ENCODE assay signal across 9 mouse cellular contexts in the genomic region with DNA sequence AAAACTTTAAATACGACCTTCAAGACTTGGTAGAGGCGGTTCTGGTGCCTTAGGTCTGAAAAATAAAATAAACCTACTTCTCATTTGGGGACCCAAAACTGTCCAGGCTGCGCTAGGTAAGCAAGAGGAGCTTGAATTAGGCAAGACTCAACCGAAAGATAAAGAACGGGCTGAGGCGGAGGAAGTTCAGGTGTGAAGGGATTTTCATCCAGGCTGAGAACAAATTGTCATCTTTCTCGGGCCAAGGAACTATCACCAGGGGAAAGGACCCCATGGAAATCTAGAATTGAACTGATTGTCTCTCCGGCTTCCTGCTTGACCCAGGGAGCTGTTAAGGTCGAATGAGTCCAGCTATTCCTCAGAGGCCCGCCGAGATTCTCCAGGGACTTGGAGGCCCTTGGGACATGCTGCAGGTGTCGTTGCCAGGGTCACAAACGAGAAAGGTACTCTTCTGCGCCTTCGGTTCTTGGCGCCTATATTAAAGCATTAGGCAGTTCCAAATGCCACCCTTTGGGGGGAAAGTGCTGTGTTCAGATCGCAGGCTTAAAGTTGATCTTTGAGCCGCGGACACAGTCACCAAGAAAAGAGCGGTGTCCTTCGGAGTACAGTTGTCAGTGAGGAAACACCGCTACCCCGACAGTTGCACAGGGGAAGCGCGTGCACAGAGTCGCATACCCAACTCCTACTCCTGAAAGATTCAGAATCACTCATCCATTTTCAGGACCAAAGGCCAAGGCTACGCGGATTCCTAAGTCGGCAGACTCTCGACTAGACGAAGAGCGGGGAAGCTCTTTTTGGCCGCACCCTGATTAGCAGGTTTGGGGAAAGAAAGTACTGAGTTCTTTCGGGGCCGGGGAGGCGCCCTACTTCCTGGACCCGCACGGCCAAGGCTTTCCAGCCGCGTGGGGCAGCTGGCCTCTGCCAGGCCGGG. TPM values are rescaled to one million over a fixed set of nuclear protein-coding genes. Genes with fewer than 3 reads are reported as not detected.
DNase-seq lines count a peak whose midpoint lies in the region; ATAC-seq lines count a peak whose summit lies in the region.
"Had no signal": no experiment of that assay in that cellular context is flagged by ENCODE, and none has a peak within 500 bp of the region (broad histone marks: within the 10 kb centered on the region; RNA-seq: fewer than 3 reads in every experiment).

No protein-coding gene starts in this region.

- H3K36me3 ChIP-seq in heart, embryonic 13.5 days = no peaks in the 10 kb centered on the region
- H3K36me3 ChIP-seq in hindbrain, embryonic 16.5 days (ENCODE audit: control insufficient read depth, insufficient read depth, low read length) = no peaks in the 10 kb centered on the region
- no peaks in the 10 kb centered on the region for H3K36me3 ChIP-seq in midbrain, embryonic 15.5 days (replicated peaks)

- H3K27ac ChIP-seq in heart, embryonic 13.5 days (replicated peaks) = no peak overlapping the region
- H3K27ac ChIP-seq in brown adipose tissue, adult 24 weeks (replicated peaks; ENCODE audit: low read depth, low read length) = no peak overlapping the region
- no peak overlapping the region for H3K27ac ChIP-seq in hindbrain, embryonic 16.5 days (ENCODE audit: low read depth, low read length)
- H3K27ac ChIP-seq in midbrain, embryonic 15.5 days = no peak overlapping the region

- H3K27me3 ChIP-seq in heart, embryonic 13.5 days (replicated peaks) = peaks cover 100% of the 10 kb centered on the region
- H3K27me3 ChIP-seq in hindbrain, embryonic 16.5 days (replicated peaks; ENCODE audit: control insufficient read depth, insufficient read depth, low read length) = peaks cover 61% of the 10 kb centered on the region
- peaks cover 84% of the 10 kb centered on the region for H3K27me3 ChIP-seq in midbrain, embryonic 15.5 days (replicated peaks)

- H3K4me3 ChIP-seq in heart, embryonic 13.5 days = peak overlapping the region; percentile 50
- 0 out of 2 replicates have a peak overlapping the region, but pooled peaks have one; percentile 16 for H3K4me3 ChIP-seq in brown adipose tissue, adult 24 weeks (ENCODE audit: insufficient read depth, low read depth, low read length)
- peak overlapping the region; percentile 34 for H3K4me3 ChIP-seq in hindbrain, embryonic 16.5 days (ENCODE audit: low read length)
- peak overlapping the region; percentile 27 for H3K4me3 ChIP-seq in midbrain, embryonic 15.5 days

- H3K4me2 ChIP-seq in heart, embryonic 13.5 days = peak overlapping the region; percentile 71
- peak overlapping the region; percentile 53 for H3K4me2 ChIP-seq in hindbrain, embryonic 16.5 days (ENCODE audit: low read length)
- peak overlapping the region; percentile 49 for H3K4me2 ChIP-seq in midbrain, embryonic 15.5 days

- DNase-seq in heart, postnatal 25 days (ENCODE audit: low spot score) = no peak
- no peak for DNase-seq in thymus, postnatal 0 days (ENCODE audit: low spot score)
- DNase-seq in ovary, postnatal 10 days (ENCODE audit: low spot score) = no peak

- 3% methylated on average over 41 of the region's 41 CpGs for WGBS in heart, embryonic 13.5 days
- under 1% methylated on average over 41 of the region's 41 CpGs for WGBS in hindbrain, embryonic 16.5 days
- WGBS in midbrain, embryonic 15.5 days = 1% methylated on average over 41 of the region's 41 CpGs

- no peak for ATAC-seq in heart, embryonic 13.5 days (ENCODE audit: extremely low read depth, insufficient number of reproducible peaks, low FRiP score, low TSS enrichment)
- ATAC-seq in hindbrain, embryonic 16.5 days = no peak
- no peak for ATAC-seq in midbrain, embryonic 15.5 days (replicated peaks)
- ATAC-seq in activated CD4-positive, CD25-positive, alpha-beta regulatory T cell, adult 4 months = no peak

- no peak overlapping the region for H3K9ac ChIP-seq in heart, embryonic 13.5 days
- H3K9ac ChIP-seq in hindbrain, embryonic 16.5 days (ENCODE audit: low read depth, low read length) = no peak overlapping the region; the same call in 1 of the 2 replicates
- H3K9ac ChIP-seq in midbrain, embryonic 15.5 days = no peak overlapping the region

- intact Hi-C loops in heart, postnatal 25 days (cut with DNase I) = loop anchor here (10.0 kb wide), 1 partner anchor 673 kb away; no protein-coding TSS in a partner anchor

- H3K4me1 ChIP-seq in heart, embryonic 13.5 days = peaks cover 29% of the 10 kb centered on the region
- peaks cover 4% of the 10 kb centered on the region; the same call in 1 of the 2 replicates for H3K4me1 ChIP-seq in brown adipose tissue, adult 24 weeks (ENCODE audit: control insufficient read depth, insufficient read depth, insufficient read length, low read length)
- H3K4me1 ChIP-seq in hindbrain, embryonic 16.5 days (ENCODE audit: control insufficient read depth, insufficient read depth, low read depth, low read length) = peaks cover 15% of the 10 kb centered on the region
- peaks cover 16% of the 10 kb centered on the region for H3K4me1 ChIP-seq in midbrain, embryonic 15.5 days

- no peaks in the 10 kb centered on the region for H3K9me3 ChIP-seq in heart, embryonic 13.5 days
- H3K9me3 ChIP-seq in hindbrain, embryonic 16.5 days (ENCODE audit: control insufficient read depth, low read length) = no peaks in the 10 kb centered on the region
- no peaks in the 10 kb centered on the region for H3K9me3 ChIP-seq in midbrain, embryonic 15.5 days

RNA-seq across cellular contexts. Expression of a gene that starts 1.2 kb away (rescaled TPM):
- polyA plus RNA-seq in heart, embryonic 13.5 days (2015; fragmentation: Nextera tagmentation; extraction: Ambion mirVana) = not detected in 2 replicates
- not detected for total RNA-seq in heart, postnatal 25 days (2021)
- not detected in 2 replicates for polyA plus RNA-seq in brown adipose tissue, adult 24 weeks (2012; ENCODE audit: insufficient read depth, insufficient read length, missing spikeins)
- polyA plus RNA-seq in hindbrain, embryonic 16.5 days (2015; fragmentation: Nextera tagmentation; extraction: Ambion mirVana) = 0.84 and 0.99 TPM in 2 replicates
- 0.49 and 0.73 TPM in 2 replicates for polyA plus RNA-seq in midbrain, embryonic 15.5 days (2015; fragmentation: Nextera tagmentation; extraction: Ambion mirVana)
- polyA plus RNA-seq in thymus, postnatal 0 days (2015; fragmentation: Nextera tagmentation; extraction: Ambion mirVana) = not detected in 2 replicates
- not detected for polyA plus RNA-seq in activated CD4-positive, CD25-positive, alpha-beta regulatory T cell, adult 4 months (2017; shearing (Covaris generic))
- total RNA-seq: layer of hippocampus, adult 18-20 months had no signal

RNA-seq across cellular contexts. Expression of a gene that starts 7.1 kb away (rescaled TPM):
- polyA plus RNA-seq in heart, embryonic 13.5 days (2015; fragmentation: Nextera tagmentation; extraction: Ambion mirVana) = not detected in 2 replicates
- total RNA-seq in heart, postnatal 25 days (2021) = not detected
- not detected in 2 replicates for polyA plus RNA-seq in brown adipose tissue, adult 24 weeks (2012; ENCODE audit: insufficient read depth, insufficient read length, missing spikeins)
- 1.1 and 1.3 TPM in 2 replicates for polyA plus RNA-seq in hindbrain, embryonic 16.5 days (2015; fragmentation: Nextera tagmentation; extraction: Ambion mirVana)
- 0.34 and 1.1 TPM in 2 replicates for polyA plus RNA-seq in midbrain, embryonic 15.5 days (2015; fragmentation: Nextera tagmentation; extraction: Ambion mirVana)
- polyA plus RNA-seq in thymus, postnatal 0 days (2015; fragmentation: Nextera tagmentation; extraction: Ambion mirVana) = 0.08 TPM in 1 of 2 replicates, not detected in the other
- under 1 TPM in 1 of 2 experiments, not detected in 1; 0.32 TPM for polyA plus RNA-seq in activated CD4-positive, CD25-positive, alpha-beta regulatory T cell, adult 4 months (2017; shearing (Covaris generic))
- total RNA-seq: layer of hippocampus, adult 18-20 months had no signal

RNA-seq across cellular contexts. Expression of a gene that starts 18.6 kb away (rescaled TPM):
- polyA plus RNA-seq in heart, embryonic 13.5 days (2015; fragmentation: Nextera tagmentation; extraction: Ambion mirVana) = 130 and 143 TPM in 2 replicates
- 10 to 100 TPM; 32.5 to 32.8 TPM for total RNA-seq in heart, postnatal 25 days (2021)
- polyA plus RNA-seq in brown adipose tissue, adult 24 weeks (2012; ENCODE audit: insufficient read depth, insufficient read length, missing spikeins) = 28.4 and 36.7 TPM in 2 replicates
- polyA plus RNA-seq in hindbrain, embryonic 16.5 days (2015; fragmentation: Nextera tagmentation; extraction: Ambion mirVana) = 149 and 162 TPM in 2 replicates
- polyA plus RNA-seq in midbrain, embryonic 15.5 days (2015; fragmentation: Nextera tagmentation; extraction: Ambion mirVana) = 165 and 166 TPM in 2 replicates
- 273 and 284 TPM in 2 replicates for polyA plus RNA-seq in thymus, postnatal 0 days (2015; fragmentation: Nextera tagmentation; extraction: Ambion mirVana)
- 100 to 1,000 TPM; 176 to 222 TPM for polyA plus RNA-seq in activated CD4-positive, CD25-positive, alpha-beta regulatory T cell, adult 4 months (2017; shearing (Covaris generic))
